Mouse (Mus musculus) cerebellum, adult 8-10 months (tissue): Measurements from ENCODE around the gene Tax1bp1.

ENCODE experiments used
- DNase-seq: peaks from one replicate; pipeline ENCODE4 v3.0.0; 2022

The Tax1bp1 gene

GRCm38 (mm10) chr6:52802181-52802580 is 88.7 kb downstream of the Tax1bp1 start:
- no peak for DNase-seq

DNA sequence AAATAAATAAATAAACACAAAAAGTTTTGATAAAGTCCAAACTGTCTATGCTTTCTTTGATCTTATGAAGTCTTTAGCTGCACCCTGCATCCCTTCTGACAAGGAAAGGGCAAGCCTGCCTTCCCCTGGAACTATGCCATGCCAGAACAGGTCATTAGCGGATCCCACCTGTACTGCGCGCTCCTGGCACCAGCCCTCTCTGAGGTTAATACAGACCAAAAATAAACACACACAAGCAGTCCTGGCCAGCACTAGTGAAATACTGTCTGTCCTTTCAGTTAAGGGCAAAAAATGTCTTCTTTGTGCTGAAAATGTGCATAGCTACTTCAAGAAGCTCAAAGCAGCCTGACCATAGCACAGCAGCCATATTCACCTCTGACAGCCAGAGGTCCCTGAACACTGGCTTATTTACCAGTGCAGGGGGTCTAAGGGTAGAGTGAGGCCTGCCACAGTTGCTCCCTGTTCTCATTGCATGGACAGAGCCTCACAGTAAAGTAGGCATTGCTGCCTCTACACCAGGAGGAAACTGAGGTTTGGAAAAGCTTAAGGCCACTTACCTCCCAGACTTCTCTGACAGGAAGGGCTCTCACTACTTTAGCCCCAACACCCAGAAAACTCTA is 91.8 kb downstream of the Tax1bp1 start:
- DNase-seq, result no peak
